Mouse (Mus musculus): ENCODE results near the gene Zfp618. TPM values are rescaled to one million over a fixed set of nuclear protein-coding genes. Genes with fewer than 3 reads are reported as not detected.
A peak's percentile ranks its signal among the peaks of the same experiment; 100 is the strongest.

Gene Zfp618
- 1 to 10 TPM; 4.6 to 7.0 TPM for total RNA-seq (2021)

GRCm38 (mm10) chr4:62965497-62966302 lies at the start of gene Zfp618:
TSS of gene Zfp618 (plus strand) at chr4:62965573.
- intact Hi-C loops (cut with DNase I) = loop anchor here (5.0 to 10.0 kb wide), 3 partner anchors 143 to 181 kb away; no protein-coding TSS in a partner anchor
- DNase-seq (ENCODE audit: low spot score in 2 of 2) = peak in 1 of 2 experiments; percentile 28

- intact Hi-C loops (cut with DNase I) = no loop called here
- no peak for DNase-seq (ENCODE audit: low spot score in 2 of 2)
Observed at GRCm38 (mm10) chr4:62917056-62917455, 48.3 kb upstream of the Zfp618 start.

- DNase-seq (ENCODE audit: low spot score in 2 of 2) = no peak
- intact Hi-C loops (cut with DNase I) = no loop called here
Observed at GRCm38 (mm10) chr4:62933798-62934197, 31.6 kb upstream of the Zfp618 start.

DNA sequence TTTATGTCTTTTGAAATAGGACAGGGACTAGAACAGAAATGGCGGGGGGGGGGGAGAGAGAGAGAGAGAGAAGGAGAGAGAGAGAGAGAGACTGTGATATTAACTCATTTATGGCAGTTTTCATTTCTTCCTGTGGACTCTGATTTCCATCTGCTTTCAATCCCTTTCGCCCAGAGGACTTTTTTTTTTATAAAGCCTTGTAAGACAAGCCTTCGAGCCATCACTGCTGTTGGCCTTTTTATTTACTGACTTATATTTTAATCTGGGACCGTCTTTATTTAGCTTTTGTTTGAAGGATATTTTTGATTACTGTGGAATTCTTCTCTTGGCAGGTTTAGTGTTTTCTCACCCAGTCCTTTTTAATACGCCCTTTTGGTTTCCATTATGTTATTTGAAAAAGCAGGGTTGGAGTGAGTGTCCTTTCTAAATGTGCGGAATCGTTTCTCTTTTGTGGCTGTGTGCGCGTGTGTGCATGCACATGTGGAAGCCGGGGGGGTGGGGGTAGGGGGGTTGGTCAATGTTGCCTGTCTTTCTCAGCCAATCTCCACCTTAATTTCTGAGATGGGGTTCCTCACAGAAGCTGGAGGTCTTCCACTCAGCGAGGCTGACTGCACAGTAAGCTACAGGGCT lies 29.7 kb upstream of the Zfp618 start:
- intact Hi-C loops (cut with DNase I) = no loop called here
- DNase-seq (ENCODE audit: low spot score in 2 of 2) = no peak

DNA sequence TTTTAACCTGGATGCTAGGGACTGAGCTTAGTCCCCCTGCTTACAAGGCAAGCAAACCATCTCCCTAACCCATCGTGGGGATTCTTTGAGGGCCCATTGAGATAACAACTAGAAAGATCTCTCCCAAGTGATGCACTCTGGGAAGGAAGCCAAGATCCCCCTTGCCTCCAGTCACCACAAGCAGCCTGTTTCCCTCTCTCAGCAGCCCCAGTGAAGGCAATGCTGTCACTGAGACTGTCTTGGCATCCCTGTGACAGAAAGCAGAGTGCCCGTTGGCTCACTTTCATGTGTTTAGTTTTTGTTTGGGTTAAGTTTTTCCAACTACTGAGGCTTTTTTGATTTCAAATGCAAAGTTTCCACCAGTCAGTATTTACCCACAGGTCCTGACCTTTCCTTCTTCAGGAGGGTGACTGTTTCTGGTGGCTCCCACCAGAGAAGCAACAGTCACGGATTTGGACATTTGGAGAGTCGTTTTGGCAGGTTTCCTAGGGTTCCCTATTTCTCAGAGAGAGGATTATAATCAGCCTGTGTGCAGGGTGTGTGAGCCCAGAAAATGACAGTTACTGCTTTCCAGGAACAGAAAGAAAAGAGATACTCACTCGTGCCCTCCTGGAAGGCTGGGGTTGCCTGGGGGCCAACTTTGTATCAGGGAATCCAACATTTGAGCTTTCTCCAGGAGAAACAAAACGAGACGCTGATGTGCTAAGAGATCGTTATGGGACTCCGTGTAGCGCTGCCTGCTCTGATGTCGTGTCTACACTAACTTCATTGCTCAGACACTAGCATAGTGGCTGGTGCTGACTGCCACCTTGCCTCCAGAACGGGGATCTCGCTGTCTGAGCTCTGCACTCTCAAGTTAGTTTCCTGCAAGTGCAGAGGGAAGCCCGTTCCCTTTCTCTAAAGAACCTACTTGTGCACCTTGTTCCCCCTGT lies 23.1 kb upstream of the Zfp618 start:
- intact Hi-C loops (cut with DNase I) = no loop called here
- no peak for DNase-seq (ENCODE audit: low spot score in 2 of 2)

- intact Hi-C loops (cut with DNase I) = no loop called here
- no peak for DNase-seq (ENCODE audit: low spot score in 2 of 2)
Observed at GRCm38 (mm10) chr4:62944326-62944879, 21.0 kb upstream of the Zfp618 start.

- intact Hi-C loops (cut with DNase I) = loop anchor here (10.0 kb wide), 1 partner anchor 179 kb away; no protein-coding TSS in a partner anchor
- DNase-seq (ENCODE audit: low spot score in 2 of 2) = peak; percentile 11 to 20
Observed at GRCm38 (mm10) chr4:62963806-62964205, 1.6 kb upstream of the Zfp618 start.

DNA sequence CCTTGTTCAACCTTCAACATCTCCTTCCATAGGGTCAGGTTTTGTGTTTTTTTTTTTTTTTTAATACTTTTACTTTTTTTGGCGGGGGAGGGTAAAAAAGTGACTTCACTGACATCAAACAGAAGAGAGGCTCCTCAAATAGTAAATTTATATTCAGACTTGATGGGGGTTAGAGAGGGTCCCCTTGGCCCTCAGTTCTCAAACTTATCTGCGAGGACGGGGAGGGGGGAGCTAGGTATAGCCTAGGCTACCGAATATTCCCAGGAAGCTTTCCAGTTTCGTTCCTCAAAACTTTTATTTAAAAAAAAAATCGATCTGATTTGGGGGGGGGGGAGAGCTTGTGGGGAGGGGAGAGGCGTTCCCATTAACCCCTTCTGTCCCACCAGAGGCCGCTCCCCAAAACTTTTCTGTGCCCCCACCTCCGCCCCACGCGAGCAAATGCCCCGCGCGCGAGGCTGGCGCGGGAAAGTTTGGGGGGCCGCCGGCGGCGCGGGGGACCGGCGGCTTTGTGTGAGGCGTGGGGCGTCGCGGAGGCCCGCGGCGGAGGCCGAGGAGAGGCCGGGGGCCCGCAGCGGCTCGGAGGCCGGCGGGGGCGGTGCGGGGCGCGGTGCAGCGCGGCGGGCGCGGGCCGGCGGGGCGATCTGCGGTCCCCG lies 403 bp upstream of the Zfp618 start:
- peak in 1 of 2 experiments; percentile 10 for DNase-seq (ENCODE audit: low spot score in 2 of 2)
- intact Hi-C loops (cut with DNase I) = loop anchor here (5.0 to 10.0 kb wide), 3 partner anchors 143 to 180 kb away; no protein-coding TSS in a partner anchor

- intact Hi-C loops (cut with DNase I) = loop anchor here (5.0 to 10.0 kb wide), 3 partner anchors 147 to 185 kb away; no protein-coding TSS in a partner anchor
- DNase-seq (ENCODE audit: low spot score in 2 of 2) = no peak
Observed at GRCm38 (mm10) chr4:62969526-62969925, 4.2 kb downstream of the Zfp618 start.

DNA sequence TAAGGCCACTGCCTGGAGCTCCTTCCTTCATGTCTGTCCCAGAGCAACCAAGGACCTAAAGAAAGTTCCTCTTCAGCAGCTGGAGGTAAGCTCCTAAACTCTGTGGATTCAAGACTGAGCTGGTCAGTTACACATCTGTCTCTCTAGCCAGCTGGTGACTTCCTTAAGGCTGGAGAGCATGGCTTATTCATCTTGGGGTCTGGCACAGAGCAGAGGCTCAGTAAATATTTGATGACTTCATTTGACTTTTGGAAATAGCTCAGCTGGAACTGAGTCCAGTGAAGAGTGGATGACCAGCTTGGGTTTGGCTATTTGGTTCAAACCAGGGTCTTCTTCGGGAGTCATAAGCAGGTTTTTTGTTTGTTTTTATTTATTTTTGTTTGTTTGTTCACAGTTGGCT lies 6.6 kb downstream of the Zfp618 start:
- intact Hi-C loops (cut with DNase I) = no loop called here

GRCm38 (mm10) chr4:62973086-62973485 lies 7.7 kb downstream of the Zfp618 start:
- intact Hi-C loops (cut with DNase I) = no loop called here
- DNase-seq (ENCODE audit: low spot score in 2 of 2) = no peak

More for the DNA sequence above, 6.6 kb downstream of the Zfp618 start:
- DNase-seq (ENCODE audit: low spot score in 2 of 2) = no peak

DNA sequence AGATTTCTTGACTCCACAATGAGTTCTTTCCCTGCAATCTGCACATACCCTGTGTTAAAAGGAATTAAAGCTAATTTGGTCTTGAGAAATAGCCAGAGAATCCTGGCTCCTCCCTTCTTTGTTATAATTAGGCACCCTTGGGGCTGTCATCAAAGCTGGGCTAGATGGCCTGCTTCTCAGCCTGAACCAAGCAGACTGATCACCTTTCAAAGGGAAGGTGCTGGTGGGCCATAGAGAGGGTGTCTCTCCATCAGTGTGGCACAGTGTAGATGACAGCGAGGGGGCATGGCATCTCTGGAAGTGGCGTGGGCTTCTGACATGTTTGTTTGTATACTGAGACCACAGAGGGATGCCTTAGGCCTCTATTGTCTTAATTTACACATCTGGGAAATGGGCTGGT lies 9.5 kb downstream of the Zfp618 start:
- no peak for DNase-seq (ENCODE audit: low spot score in 2 of 2)
- intact Hi-C loops (cut with DNase I) = no loop called here

- no peak for DNase-seq (ENCODE audit: low spot score in 2 of 2)
- intact Hi-C loops (cut with DNase I) = no loop called here
Observed at GRCm38 (mm10) chr4:62975541-62975940, 10.2 kb downstream of the Zfp618 start.

GRCm38 (mm10) chr4:62977454-62977853 lies 12.1 kb downstream of the Zfp618 start:
- no peak for DNase-seq (ENCODE audit: low spot score in 2 of 2)
- intact Hi-C loops (cut with DNase I) = no loop called here

DNA sequence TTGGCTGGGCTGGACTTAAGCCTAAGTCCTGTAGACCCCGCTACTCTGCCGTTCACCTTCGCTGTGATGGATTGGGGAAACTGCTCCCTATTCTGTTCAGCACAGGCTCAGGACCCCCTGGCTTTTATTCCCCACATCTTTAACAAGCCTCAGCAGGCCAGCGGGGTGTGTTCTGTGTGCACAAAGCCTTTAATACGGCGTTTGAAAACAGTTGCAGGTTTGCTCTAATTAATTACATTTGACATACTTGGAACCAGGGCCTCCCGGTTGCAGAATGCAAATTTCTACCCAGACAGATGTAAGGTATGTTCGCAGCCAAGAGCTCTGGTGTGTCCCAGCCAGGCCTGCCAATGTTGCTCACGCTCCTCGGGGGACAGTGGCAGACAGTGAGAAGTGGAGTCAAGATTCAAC lies 13.1 kb downstream of the Zfp618 start:
- no peak for DNase-seq (ENCODE audit: low spot score in 2 of 2)

GRCm38 (mm10) chr4:62981572-62981971 lies 16.2 kb downstream of the Zfp618 start:
- no peak for DNase-seq (ENCODE audit: low spot score in 2 of 2)
- intact Hi-C loops (cut with DNase I) = no loop called here

More for the DNA sequence above, 13.1 kb downstream of the Zfp618 start:
- intact Hi-C loops (cut with DNase I) = no loop called here

GRCm38 (mm10) chr4:62983556-62983955 lies 18.2 kb downstream of the Zfp618 start:
- intact Hi-C loops (cut with DNase I) = no loop called here
- no peak for DNase-seq (ENCODE audit: low spot score in 2 of 2)

DNA sequence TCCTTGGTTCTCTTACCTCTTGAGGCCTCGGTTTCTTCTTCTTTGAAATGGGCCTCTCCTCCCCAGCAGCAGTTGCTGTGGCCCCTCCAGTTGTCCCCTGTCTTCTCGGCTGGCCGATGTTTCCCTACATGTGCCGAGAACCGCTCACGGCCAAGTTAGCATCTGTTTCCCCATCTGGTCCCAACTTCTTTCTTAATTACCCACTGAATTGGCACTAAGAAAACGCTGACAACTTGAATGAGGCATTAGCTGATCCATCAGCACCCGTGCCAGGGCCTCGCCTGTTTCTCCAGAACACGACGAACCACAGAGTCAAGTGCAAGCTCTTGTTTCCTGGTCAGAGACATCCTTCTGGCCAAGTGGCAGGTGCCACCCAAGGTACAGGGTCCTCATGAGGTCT lies 26.0 kb downstream of the Zfp618 start:
- DNase-seq (ENCODE audit: low spot score in 2 of 2) = no peak

DNA sequence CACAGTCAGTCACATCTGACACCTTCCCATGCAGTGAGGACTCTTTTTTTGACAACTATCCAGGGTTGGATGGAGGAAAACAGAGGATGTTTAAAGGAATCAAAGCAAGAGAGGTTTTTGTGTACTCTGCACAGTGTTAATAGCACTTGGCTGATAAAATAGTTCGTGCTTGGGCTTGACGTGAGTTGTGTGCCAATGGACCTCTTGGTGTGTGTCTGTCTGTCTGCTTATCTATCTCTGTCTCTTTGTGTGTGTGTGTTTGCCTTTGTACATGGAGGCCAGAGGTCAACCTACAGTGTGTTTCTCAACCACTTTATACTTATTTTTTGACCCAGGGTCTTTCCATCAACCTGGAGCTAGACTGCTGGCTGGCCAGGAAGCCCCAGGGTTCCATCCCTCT lies 27.8 kb downstream of the Zfp618 start:
- intact Hi-C loops (cut with DNase I) = no loop called here

More for the DNA sequence above, 26.0 kb downstream of the Zfp618 start:
- intact Hi-C loops (cut with DNase I) = no loop called here

More for the DNA sequence above, 27.8 kb downstream of the Zfp618 start:
- DNase-seq (ENCODE audit: low spot score in 2 of 2) = no peak
